Comparison of ENCODE assay signal across 8 mouse cellular contexts in genomic region chr13:73936938-73937320, GRCm38 (mm10). TPM values are rescaled to one million over a fixed set of nuclear protein-coding genes. Genes with fewer than 3 reads are reported as not detected.
DNase-seq lines count a peak whose midpoint lies in the region; ATAC-seq and TF ChIP-seq lines count a peak whose summit lies in the region.

No protein-coding gene starts in this region.

- H3K4me2 ChIP-seq in liver, embryonic 11.5 days = peak overlapping the region; percentile 68

- H3K27ac ChIP-seq in gastrocnemius, adult 2 months = no peak overlapping the region
- peak overlapping the region; percentile 90; the same call in 1 of the 2 replicates for H3K27ac ChIP-seq in liver, embryonic 11.5 days (ENCODE audit: low read depth, low read length)

- peaks cover 32% of the 10 kb centered on the region for H3K79me2 ChIP-seq in C2C12 (ENCODE audit: control insufficient read depth, insufficient read depth)

- H3K27me3 ChIP-seq in C2C12 (ENCODE audit: control insufficient read depth, insufficient read depth, insufficient read length) = no peaks in the 10 kb centered on the region
- H3K27me3 ChIP-seq in liver, embryonic 11.5 days (replicated peaks; ENCODE audit: control insufficient read depth, insufficient read depth, low read length) = no peaks in the 10 kb centered on the region

- peak overlapping the region; percentile 98 for H3ac ChIP-seq in C2C12 (ENCODE audit: control insufficient read depth, insufficient read length, low read depth)

- H3K4me1 ChIP-seq in liver, embryonic 11.5 days (replicated peaks; ENCODE audit: control insufficient read depth, insufficient read depth, low read length) = peaks cover 7% of the 10 kb centered on the region

- intact Hi-C loops in gastrocnemius, adult 2 months (cut with DNase I) = no loop called here

- peaks cover 42% of the 10 kb centered on the region for H3K36me3 ChIP-seq in C2C12 (ENCODE audit: control insufficient read depth, insufficient read depth)
- peaks cover 6% of the 10 kb centered on the region; the same call in 1 of the 2 replicates for H3K36me3 ChIP-seq in liver, embryonic 11.5 days (ENCODE audit: control insufficient read depth, insufficient read depth, low read length)

- WGBS in liver, embryonic 11.5 days = 7% methylated on average over 5 of the region's 5 CpGs

- no peak for TF ChIP-seq CTCF in gastrocnemius, adult 2 months (IDR thresholded peaks at IDR 0.05)
- TF ChIP-seq CTCF in C2C12 (IDR thresholded peaks at IDR 0.05; ENCODE audit: control insufficient read depth, insufficient read depth, insufficient read length) = no peak

- peak; percentile 19 for ATAC-seq in erythroblast, adult 5-6 weeks (replicated peaks; ENCODE audit: low FRiP score, poor library complexity, severe bottlenecking)
- peak; percentile 39 for ATAC-seq in liver, embryonic 11.5 days (replicated peaks; ENCODE audit: low FRiP score)

- peaks cover 11% of the 10 kb centered on the region for H3K79me3 ChIP-seq in C2C12 (ENCODE audit: low read depth)

- DNase-seq in gastrocnemius, adult 2 months = no peak
- DNase-seq in gastrocnemius, adult 8-10 months (ENCODE audit: low spot score in 2 of 2) = no peak
- no peak for DNase-seq in liver, embryonic 11.5 days (ENCODE audit: low spot score)
- no peak for DNase-seq in frontal cortex, postnatal 36 days (ENCODE audit: low spot score in 2 of 2)
- DNase-seq in cerebellum, adult 8-10 months = no peak
- DNase-seq in kidney, adult 8-10 months = no peak

- H3K9ac ChIP-seq in liver, embryonic 11.5 days (ENCODE audit: low read depth, low read length) = peak overlapping the region; percentile 91

- no peaks in the 10 kb centered on the region for H3K9me3 ChIP-seq in liver, embryonic 11.5 days (ENCODE audit: control insufficient read depth, low read length)

- H3K4me3 ChIP-seq in gastrocnemius, adult 2 months = peak overlapping the region; percentile 95
- H3K4me3 ChIP-seq in C2C12 (ENCODE audit: insufficient read depth, poor library complexity, severe bottlenecking) = peak overlapping the region; percentile 79
- H3K4me3 ChIP-seq in liver, embryonic 11.5 days (ENCODE audit: low read depth, low read length) = peak overlapping the region; percentile 75

TF ChIP-seq in C2C12, 6 proteins besides CTCF, POLR2A, EP300 and RAD21:
- TF ChIP-seq USF1 (IDR thresholded peaks at IDR 0.05; ENCODE audit: low read depth) (no peak), MYOG (IDR thresholded peaks at IDR 0.05; ENCODE audit: control insufficient read depth, extremely low read depth, insufficient read length) (no peak), FOSL1 (IDR thresholded peaks at IDR 0.05; ENCODE audit: insufficient read depth, low read length, poor library complexity, severe bottlenecking) (no peak)

RNA-seq across cellular contexts. Expression of gene Trip13, which starts 0.7 kb away (rescaled TPM):
- total RNA-seq in gastrocnemius, adult 2 months (2021) = under 1 TPM in 1 of 2 experiments, not detected in 1; 0.25 TPM
- total RNA-seq in gastrocnemius, adult 8-10 months (2022) = under 1 TPM in 1 of 4 experiments, not detected in 3; 0.16 TPM
- 17.5 TPM for polyA plus RNA-seq in C2C12 (2012; fragmentation: generic; extraction: Trizol)
- 6.1 and 6.5 TPM in 2 replicates for total RNA-seq in erythroblast, adult 5-6 weeks (2015; ENCODE audit: low replicate concordance)
- total RNA-seq in erythroblast, adult 5-6 weeks (2017; ENCODE audit: low replicate concordance) = 11.7 and 14.9 TPM in 2 replicates
- polyA plus RNA-seq in liver, embryonic 11.5 days (2014; fragmentation: Nextera tagmentation; extraction: Ambion mirVana) = 60.4 and 61.5 TPM in 2 replicates

RNA-seq across cellular contexts. Expression of gene Brd9, which starts 0.7 kb away (rescaled TPM):
- total RNA-seq in gastrocnemius, adult 2 months (2021) = 10 to 100 TPM in 1 of 2 experiments, 1 to 10 TPM in 1; 7.8 to 12.9 TPM
- total RNA-seq in gastrocnemius, adult 8-10 months (2022) = 1 to 10 TPM; 5.4 to 8.6 (median 8.1) TPM
- polyA plus RNA-seq in C2C12 (2012; fragmentation: generic; extraction: Trizol) = 22.7 TPM
- total RNA-seq in erythroblast, adult 5-6 weeks (2015; ENCODE audit: low replicate concordance) = 12.3 and 17.1 TPM in 2 replicates
- total RNA-seq in erythroblast, adult 5-6 weeks (2017; ENCODE audit: low replicate concordance) = 32.5 and 37.6 TPM in 2 replicates
- polyA plus RNA-seq in liver, embryonic 11.5 days (2014; fragmentation: Nextera tagmentation; extraction: Ambion mirVana) = 32.4 and 33.5 TPM in 2 replicates

RNA-seq across cellular contexts. Expression of gene Zdhhc11, which starts 26.7 kb away (rescaled TPM):
- not detected for total RNA-seq in gastrocnemius, adult 2 months (2021)
- total RNA-seq in gastrocnemius, adult 8-10 months (2022) = not detected
- not detected for polyA plus RNA-seq in C2C12 (2012; fragmentation: generic; extraction: Trizol)
- not detected in 2 replicates for total RNA-seq in erythroblast, adult 5-6 weeks (2015; ENCODE audit: low replicate concordance)
- not detected in 2 replicates for total RNA-seq in erythroblast, adult 5-6 weeks (2017; ENCODE audit: low replicate concordance)
- not detected in 2 replicates for polyA plus RNA-seq in liver, embryonic 11.5 days (2014; fragmentation: Nextera tagmentation; extraction: Ambion mirVana)

Comparison
In these comparisons a context has a peak if more than half of its experiments do, and no peak if none do; other contexts are left out.
1. RNA of gene Trip13, which starts 0.7 kb away (total RNA-seq): 6.1 to 14.9 TPM in erythroblast, adult 5-6 weeks; 0.25 TPM in gastrocnemius, adult 2 months and 0.16 TPM in gastrocnemius, adult 8-10 months; every median in the first group is over 4 times any median in the second.
2. Peak in every context shown above with its lines, with median percentiles within 50 percentile points of each other: H3K4me3 ChIP-seq.